Mouse (Mus musculus): ENCODE results near the gene Mia. TPM values are rescaled to one million over a fixed set of nuclear protein-coding genes. Genes with fewer than 3 reads are reported as not detected.

Mia gene
- not detected for polyA plus RNA-seq (2017; shearing (Covaris generic))

DNA sequence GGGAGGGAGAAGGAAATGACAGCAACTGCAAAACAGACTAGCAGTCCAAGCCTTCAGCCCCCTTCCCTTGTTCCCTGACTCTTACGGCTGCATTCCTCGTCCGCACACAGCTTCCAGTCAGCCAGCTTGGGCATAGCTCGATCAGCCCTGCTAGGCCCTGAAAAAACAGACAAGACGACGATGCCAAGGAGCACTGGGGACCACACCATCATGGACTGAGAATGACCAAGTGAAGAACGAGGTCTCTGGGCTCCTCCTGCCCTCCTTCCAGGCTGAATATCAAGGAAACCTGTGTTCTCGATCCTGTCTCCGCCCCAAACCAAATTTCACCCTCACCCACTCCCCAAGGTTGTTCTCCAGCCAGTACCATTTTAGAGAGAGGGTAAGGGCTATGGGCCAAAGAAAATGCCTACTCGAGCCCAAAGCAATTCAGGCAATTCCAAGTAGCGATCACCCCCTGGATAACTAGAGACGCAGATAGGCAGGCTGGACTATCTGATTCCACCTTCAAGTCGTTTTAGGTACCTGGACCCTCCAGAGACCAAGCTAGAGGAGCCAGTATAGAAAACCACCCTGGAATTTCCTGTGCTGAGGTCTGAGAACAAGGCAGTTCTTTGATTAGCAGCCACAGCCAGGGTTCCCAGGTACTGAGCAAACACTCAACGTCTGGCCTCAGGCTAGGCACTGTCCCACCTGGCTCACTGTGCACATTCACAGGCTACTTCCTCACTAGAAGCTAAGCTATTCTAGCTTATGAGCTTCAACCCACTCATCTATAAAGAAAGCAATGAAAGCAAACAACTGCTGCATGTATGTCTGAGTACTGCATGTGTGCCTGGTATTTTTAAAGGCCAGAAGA lies at the start of gene Mia, which contains the start of gene Gm21983:
Mia (minus strand) TSS at position 321 of the 859 bp plus-strand sequence.
Gm21983 (minus strand) TSS at position 250 of the 859 bp plus-strand sequence.

DNA sequence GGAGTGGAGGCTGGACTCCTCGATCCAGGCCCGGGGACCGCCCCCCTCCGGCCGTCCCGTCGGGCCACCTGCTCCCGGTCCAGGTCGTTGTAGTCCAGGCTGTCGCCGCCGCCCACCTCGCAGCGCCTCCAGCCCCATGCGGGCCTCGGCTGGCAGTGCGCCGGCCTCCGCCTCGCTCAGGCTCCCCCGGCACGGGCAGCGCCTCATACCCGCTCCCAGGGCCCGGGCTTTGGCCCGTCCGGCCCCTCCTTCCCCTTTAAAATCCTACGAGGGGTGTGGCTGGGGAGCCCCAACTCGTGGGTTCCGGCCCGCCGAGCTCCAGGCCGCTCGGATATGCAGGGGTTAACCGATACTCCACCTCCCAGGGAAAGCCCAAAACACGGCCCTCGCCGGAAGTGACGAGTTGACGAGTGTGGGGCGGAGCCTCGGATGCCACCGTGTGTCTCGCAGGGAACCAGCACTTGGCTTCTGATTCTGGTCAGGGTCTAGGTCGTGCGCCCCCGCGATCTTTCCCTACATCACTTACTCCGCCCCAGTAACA lies 47.4 kb upstream of the Mia start, which contains the start of gene Itpkc:
Itpkc (minus strand) TSS at position 381 of the 541 bp plus-strand sequence.

DNA sequence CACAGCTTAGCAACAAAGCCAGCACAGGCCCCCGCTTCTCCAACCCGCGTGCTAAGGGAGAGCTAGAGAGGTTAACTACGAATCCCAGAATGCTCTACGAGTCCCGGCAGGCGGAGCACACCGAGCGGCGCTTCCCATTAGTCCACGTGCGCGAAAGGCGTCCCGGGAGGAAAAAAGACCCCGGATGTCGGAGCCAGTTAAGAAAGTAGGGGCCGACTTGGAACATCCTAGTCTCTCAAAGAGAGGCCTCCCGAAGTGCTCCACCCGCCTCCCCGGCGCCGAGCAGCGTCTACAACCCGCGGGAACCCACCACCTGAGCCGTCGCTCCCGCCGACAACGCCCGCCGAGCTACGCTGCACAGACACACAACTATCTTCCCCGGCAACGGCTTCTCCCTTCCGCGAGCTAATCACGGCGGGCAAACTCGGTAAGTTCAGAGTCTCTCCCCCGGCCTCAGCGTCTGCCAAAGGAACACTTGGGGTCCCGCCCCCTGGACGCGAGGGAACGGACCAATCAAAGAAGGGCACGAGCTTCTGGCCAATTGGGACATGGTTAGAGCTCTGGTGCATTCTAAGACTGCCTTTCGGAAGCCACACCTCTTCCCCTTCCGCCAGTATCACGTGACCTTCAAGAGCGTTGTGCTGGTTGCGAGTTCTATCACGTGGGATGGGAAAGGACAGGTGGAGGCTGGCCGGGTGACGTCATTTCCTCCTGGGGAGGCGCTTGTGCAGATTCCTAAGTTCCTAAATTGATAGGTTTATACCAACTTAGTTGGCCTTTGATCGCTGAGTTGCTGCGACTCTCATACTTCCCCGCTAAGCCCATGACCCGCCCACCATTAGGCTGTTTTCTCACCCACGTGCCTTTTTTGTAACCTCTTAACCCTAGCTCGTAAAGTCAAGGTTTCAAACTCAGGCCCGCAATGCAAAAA lies 15.0 kb upstream of the Mia start, which contains the start of the genes BC024978 and Snrpa:
BC024978 (plus strand) TSS at position 101 of the 931 bp plus-strand sequence.
Snrpa (minus strand) TSS at position 591 of the 931 bp plus-strand sequence.

DNA sequence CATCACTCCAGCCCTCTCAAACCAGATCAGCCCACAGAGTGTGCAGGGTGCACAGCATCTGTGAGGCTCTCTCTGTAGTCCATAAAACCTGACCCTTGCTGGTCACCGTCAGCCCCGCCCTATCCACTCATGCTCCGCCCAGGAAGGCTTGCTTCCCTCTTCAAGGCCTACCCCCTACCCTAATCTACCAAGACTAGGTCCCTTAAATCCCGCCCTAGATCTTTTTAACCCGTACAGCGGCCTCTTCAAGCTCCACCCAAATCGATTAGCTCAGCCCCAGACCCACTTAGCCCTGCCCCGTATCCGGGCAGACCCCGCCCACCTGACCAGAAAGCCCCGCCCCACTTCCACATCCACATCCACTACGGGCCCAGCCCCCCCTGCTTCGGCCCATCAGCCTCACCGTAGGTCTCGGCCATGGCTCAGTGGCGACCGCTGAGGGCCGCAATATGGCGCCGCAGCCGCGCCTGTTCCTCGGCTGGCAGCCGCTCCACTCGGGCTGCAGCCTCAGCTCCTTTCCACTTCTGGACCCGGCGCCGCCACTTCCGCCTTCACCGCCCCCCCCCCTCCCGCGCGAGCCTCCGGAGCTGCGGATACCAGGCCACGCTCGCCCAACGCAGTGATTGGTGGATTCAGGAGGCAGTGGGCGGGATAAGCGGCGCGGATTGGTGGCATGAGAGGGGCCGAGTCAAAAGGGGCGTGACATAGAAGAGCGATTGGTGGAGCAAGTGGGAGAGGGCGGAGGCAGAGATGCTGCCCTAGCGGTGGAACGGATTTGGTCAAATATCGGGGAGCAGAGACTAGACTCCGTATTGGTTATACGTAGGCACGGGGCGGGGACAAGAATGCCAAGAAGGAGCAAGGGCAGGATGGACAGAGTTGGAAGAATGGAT lies 2.4 kb downstream of the Mia start, which contains the start of gene Rab4b:
Rab4b (minus strand) TSS at position 573 of the 893 bp plus-strand sequence.

DNA sequence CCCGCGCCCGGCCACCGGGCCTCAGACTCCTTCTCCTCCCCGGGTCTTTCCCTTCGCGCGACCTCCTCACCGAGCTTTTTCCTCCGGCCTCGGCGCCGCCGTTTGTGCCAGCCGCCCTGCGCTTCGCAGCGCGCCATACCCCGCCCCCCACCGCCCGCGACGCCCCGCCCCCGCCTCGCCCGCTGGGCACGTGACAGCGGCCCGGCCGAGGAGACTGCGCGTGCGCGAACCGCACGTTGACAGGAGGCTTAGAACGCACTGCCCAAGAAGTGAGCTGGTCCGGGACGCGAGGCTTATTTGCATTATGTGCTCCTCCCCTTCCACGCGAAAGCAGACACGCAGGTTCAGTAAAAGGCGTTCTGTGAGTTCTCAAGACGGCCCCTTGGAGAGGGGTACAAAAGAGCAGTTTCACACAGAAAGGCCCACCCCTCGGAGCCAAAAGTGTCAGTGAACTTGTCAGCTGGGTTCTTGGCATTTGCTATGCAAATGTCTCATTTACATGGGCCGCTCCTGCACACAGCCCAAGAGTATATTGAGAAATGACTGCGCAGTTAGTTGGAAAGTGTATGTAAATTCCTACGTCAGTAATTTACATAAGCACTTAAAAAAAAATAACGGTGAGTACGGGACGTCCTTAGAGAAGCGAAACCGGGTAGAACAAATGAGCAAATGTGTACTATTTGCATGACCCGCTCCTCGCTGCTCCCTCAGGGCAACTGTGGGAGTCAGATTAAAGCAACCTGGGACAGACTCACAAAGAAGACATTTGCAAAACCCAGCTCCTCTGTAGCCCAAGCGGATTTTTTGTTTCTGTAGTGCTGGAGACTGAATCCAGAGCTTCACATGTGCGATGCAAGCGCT lies 14.1 kb downstream of the Mia start, which contains the start of gene Egln2:
Egln2 (minus strand) TSS at position 189 of the 861 bp plus-strand sequence.

DNA sequence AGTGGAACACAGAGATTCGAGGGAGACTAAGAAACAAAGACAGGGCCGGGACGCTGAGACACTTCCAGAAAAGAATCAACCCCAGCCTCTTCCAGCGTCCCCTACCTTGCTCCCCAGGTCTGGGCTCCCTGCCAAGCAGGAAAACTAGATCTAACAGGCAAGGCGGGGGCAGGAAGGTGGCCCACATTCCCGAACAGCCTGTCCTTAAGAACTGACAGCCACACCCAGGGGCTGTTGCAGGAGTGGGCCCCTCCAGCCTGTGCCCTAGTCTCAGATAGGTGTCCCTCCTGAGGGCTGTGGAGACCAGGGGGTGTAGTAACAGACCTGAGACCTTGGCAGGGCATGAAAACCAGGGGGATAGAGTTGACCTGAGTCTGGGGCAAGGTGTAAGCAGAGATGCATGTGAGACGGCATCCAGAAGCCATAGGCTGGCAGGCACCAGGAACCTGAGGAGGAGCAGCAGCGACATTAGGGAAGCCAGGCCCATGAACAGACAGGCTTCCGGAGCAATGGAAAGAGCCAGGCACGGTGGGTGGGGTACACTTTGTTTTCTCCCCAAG lies 27.7 kb downstream of the Mia start, which contains the start of gene Cyp2t4:
Cyp2t4 (plus strand) TSS at position 510 of the 560 bp plus-strand sequence.

Other genes starting within 250 kb of the Mia start
- not detected for gene Cyp2a22, start 241.8 kb downstream of the Mia start, polyA plus RNA-seq (2017; shearing (Covaris generic))
- not detected for gene Cyp2a12, start 152.1 kb downstream of the Mia start, polyA plus RNA-seq (2017; shearing (Covaris generic))
- gene Cyp2f2, start 61.2 kb downstream of the Mia start, polyA plus RNA-seq (2017; shearing (Covaris generic)), result not detected
- gene Cyp2t4, start 27.4 kb downstream of the Mia start, polyA plus RNA-seq (2017; shearing (Covaris generic)), result not detected
- 82.5 TPM for gene Egln2, start 14.4 kb downstream of the Mia start, polyA plus RNA-seq (2017; shearing (Covaris generic))
- gene Rab4b, start 2.3 kb downstream of the Mia start, polyA plus RNA-seq (2017; shearing (Covaris generic)), result 171 TPM
- 0.52 TPM for gene Gm21983, start 71 bp downstream of the Mia start, polyA plus RNA-seq (2017; shearing (Covaris generic))
- gene BC024978, start 14.6 kb upstream of the Mia start, polyA plus RNA-seq (2017; shearing (Covaris generic)), result 1.8 TPM
- 118 TPM for gene Snrpa, start 15.1 kb upstream of the Mia start, polyA plus RNA-seq (2017; shearing (Covaris generic))
- 3.1 TPM for gene Itpkc, start 47.5 kb upstream of the Mia start, polyA plus RNA-seq (2017; shearing (Covaris generic))
- 29.0 TPM for gene Coq8b, start 51.9 kb upstream of the Mia start, polyA plus RNA-seq (2017; shearing (Covaris generic))
- gene Numbl, start 77.3 kb upstream of the Mia start, polyA plus RNA-seq (2017; shearing (Covaris generic)), result 0.29 TPM
- gene Ltbp4, start 156.5 kb upstream of the Mia start, polyA plus RNA-seq (2017; shearing (Covaris generic)), result 0.55 TPM
- gene Shkbp1, start 174.9 kb upstream of the Mia start, polyA plus RNA-seq (2017; shearing (Covaris generic)), result 101 TPM
- gene Gm20479, start 176.3 kb upstream of the Mia start, polyA plus RNA-seq (2017; shearing (Covaris generic)), result 1.2 TPM

Data from CD4-positive, CD25-positive, alpha-beta regulatory T cell, adult 9 weeks (primary cell).